Mouse (Mus musculus) kidney, adult 2 months (tissue): Measurements from ENCODE around the gene Dhx58.

ENCODE experiments used
- CTCF ChIP-seq: fragments of 200-500 bp; conservative IDR thresholded peaks from 2 replicates; pipeline ENCODE4 v1.5.1; 2011; ENCODE audit warnings: low read depth, mild to moderate bottlenecking, control low read depth, low read length, moderate library complexity, mixed read lengths; ENCODE audit not compliant: insufficient read depth, insufficient read length
- POLR2A ChIP-seq: fragments of 200-500 bp; IDR thresholded peaks from one replicate; pipeline ENCODE4 v1.6.1; 2011; ENCODE audit warnings: low read depth, low read length, control low read depth

GRCm38 (mm10) chr11:100693154-100693553, 10.9 kb downstream of the Dhx58 start:
- TF ChIP-seq CTCF (no peak), POLR2A (no peak)
